ENCODE assay signal across 20 mouse cellular contexts in the genomic region with DNA sequence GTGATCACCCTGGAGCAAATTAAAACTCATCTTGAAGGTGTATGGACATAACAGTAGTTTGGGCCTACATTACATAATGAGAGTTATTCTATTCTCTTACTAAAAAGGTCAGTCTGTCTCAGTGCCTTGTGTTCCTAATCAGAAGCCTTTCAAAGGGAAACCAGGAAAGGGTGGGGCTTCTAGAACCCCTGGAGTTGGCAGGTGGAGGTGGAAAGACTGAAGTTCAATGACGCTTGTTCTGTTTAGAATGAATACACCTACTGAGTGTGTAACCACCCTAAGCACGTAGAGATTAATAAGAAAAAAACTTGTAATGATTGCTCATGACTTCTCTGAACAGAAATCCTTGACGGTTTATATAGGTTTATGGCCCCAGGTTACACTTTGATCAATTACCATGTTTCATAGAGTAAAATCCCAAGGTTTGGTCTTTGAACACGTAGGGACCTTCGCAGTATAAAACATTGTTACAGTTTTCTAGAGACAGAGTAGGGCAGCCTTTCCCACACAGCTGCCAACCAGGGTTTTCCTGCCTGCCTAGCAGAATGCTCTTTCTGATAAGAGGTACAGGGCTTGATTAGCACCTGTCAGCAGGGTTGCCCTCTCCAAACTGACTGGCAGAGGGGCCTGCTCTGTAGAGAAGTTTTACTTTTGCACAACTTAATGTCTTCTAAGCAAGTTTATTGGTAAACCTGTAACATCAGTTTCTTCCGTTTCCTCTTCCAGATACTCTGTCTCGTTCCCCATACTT. TPM values are rescaled to one million over a fixed set of nuclear protein-coding genes. Genes with fewer than 3 reads are reported as not detected.
DNase-seq lines count a peak whose midpoint lies in the region; ATAC-seq lines count a peak whose summit lies in the region.
"Had no signal": no experiment of that assay in that cellular context is flagged by ENCODE, and none has a peak within 500 bp of the region (broad histone marks: within the 10 kb centered on the region; RNA-seq: fewer than 3 reads in every experiment).

No protein-coding gene starts in this region.

- H3K4me1 ChIP-seq in intestine, embryonic 15.5 days (replicated peaks) = 0 out of 2 replicates have a peak, but pooled peaks cover 4% of the 10 kb centered on the region
- H3K4me1 ChIP-seq in liver, embryonic 16.5 days (ENCODE audit: control insufficient read depth, low read depth, low read length) = peaks cover 40% of the 10 kb centered on the region

- H3K4me2 ChIP-seq in intestine, embryonic 15.5 days (replicated peaks) = no peak overlapping the region
- peak overlapping the region; percentile 46 for H3K4me2 ChIP-seq in liver, embryonic 16.5 days (ENCODE audit: low read depth, low read length)
- H3K4me2 ChIP-seq: limb, embryonic 13.5 days had no signal

- ATAC-seq in intestine, embryonic 15.5 days = peak; percentile 92
- peak; percentile 95 for ATAC-seq in liver, embryonic 16.5 days (ENCODE audit: low read depth)
- ATAC-seq: forebrain, postnatal 0 days; hindbrain, embryonic 16.5 days; lung, postnatal 0 days had no signal

- no peak overlapping the region for H3K9ac ChIP-seq in intestine, embryonic 15.5 days
- peak overlapping the region; percentile 54 for H3K9ac ChIP-seq in liver, embryonic 16.5 days (ENCODE audit: low read depth, low read length)
- H3K9ac ChIP-seq: forebrain, postnatal 0 days; limb, embryonic 13.5 days had no signal

- 72% methylated on average over 7 of the region's 7 CpGs for whole genome bisulfite sequencing in intestine, embryonic 15.5 days
- 27% methylated on average over 7 of the region's 7 CpGs for WGBS in liver, embryonic 16.5 days (ENCODE audit: insufficient replicate concordance)

- H3K36me3 ChIP-seq in intestine, embryonic 15.5 days = no peaks in the 10 kb centered on the region
- no peaks in the 10 kb centered on the region for H3K36me3 ChIP-seq in liver, embryonic 16.5 days (ENCODE audit: control insufficient read depth, insufficient read depth)
- H3K36me3 ChIP-seq: limb, embryonic 13.5 days had no signal

- no peak overlapping the region for H3K4me3 ChIP-seq in intestine, embryonic 15.5 days (replicated peaks)
- peak overlapping the region; percentile 9; the same call in 1 of the 2 replicates for H3K4me3 ChIP-seq in liver, embryonic 16.5 days (ENCODE audit: low read depth, low read length)
- H3K4me3 ChIP-seq: left cerebral cortex, adult 2 months; limb, embryonic 13.5 days; myocyte had no signal

- peak overlapping the region; percentile 66 for H3K27ac ChIP-seq in intestine, embryonic 15.5 days
- H3K27ac ChIP-seq in liver, embryonic 16.5 days (ENCODE audit: low read length) = peak overlapping the region; percentile 93
- H3K27ac ChIP-seq: left cerebral cortex, adult 2 months; limb, embryonic 13.5 days had no signal

- H3K27me3 ChIP-seq in intestine, embryonic 15.5 days (replicated peaks) = no peaks in the 10 kb centered on the region
- H3K27me3 ChIP-seq in liver, embryonic 16.5 days (ENCODE audit: control insufficient read depth, insufficient read depth, low read depth, low read length) = no peaks in the 10 kb centered on the region
- H3K27me3 ChIP-seq: limb, embryonic 13.5 days had no signal

- DNase-seq in ES-CJ7 (ENCODE audit: low read depth, low spot score) (peak; percentile 77), ZHBTc4 (ENCODE audit: low read depth, low spot score) (peak; percentile 62)
- no peak for DNase-seq in layer of hippocampus, adult 18-20 months (ENCODE audit: low spot score in 2 of 2)
- DNase-seq in gastrocnemius, postnatal 4 days (ENCODE audit: low spot score in 2 of 2) = no peak
- no peak for DNase-seq in layer of hippocampus, adult 9-11 months
- no peak for DNase-seq in frontal cortex, postnatal 36 days (ENCODE audit: low spot score in 2 of 2)
- DNase-seq: cerebellum, adult 18-20 months; forebrain, postnatal 0 days; gastrocnemius, postnatal 10 days; heart, postnatal 14 days; kidney, adult 9 months; right cerebral cortex, postnatal 14 days; thymus, postnatal 14 days had no signal

- no peaks in the 10 kb centered on the region for H3K9me3 ChIP-seq in intestine, embryonic 15.5 days
- no peaks in the 10 kb centered on the region for H3K9me3 ChIP-seq in liver, embryonic 16.5 days (replicated peaks; ENCODE audit: control insufficient read depth, low read length)
- H3K9me3 ChIP-seq: limb, embryonic 13.5 days had no signal

RNA-seq across cellular contexts. Expression of gene Hist1h4d, which starts 14.4 kb away (rescaled TPM):
- polyA plus RNA-seq in intestine, embryonic 15.5 days (2015; fragmentation: Nextera tagmentation; extraction: Ambion mirVana) = 98.7 and 101 TPM in 2 replicates
- 126 and 155 TPM in 2 replicates for polyA plus RNA-seq in liver, embryonic 16.5 days (2015; fragmentation: Nextera tagmentation; extraction: Ambion mirVana)
- total RNA-seq in layer of hippocampus, adult 18-20 months (2021) = 100 to 1,000 TPM; 152 to 153 TPM
- 100 to 1,000 TPM; 302 to 338 TPM for total RNA-seq in gastrocnemius, postnatal 4 days (2021)

RNA-seq across cellular contexts. Expression of gene Hist1h3d, which starts 20.2 kb away (rescaled TPM):
- polyA plus RNA-seq in intestine, embryonic 15.5 days (2015; fragmentation: Nextera tagmentation; extraction: Ambion mirVana) = 5.2 and 6.2 TPM in 2 replicates
- 6.6 and 7.7 TPM in 2 replicates for polyA plus RNA-seq in liver, embryonic 16.5 days (2015; fragmentation: Nextera tagmentation; extraction: Ambion mirVana)
- total RNA-seq in layer of hippocampus, adult 18-20 months (2021) = 10 to 100 TPM; 11.8 to 13.6 TPM
- 10 to 100 TPM; 55.2 to 69.3 TPM for total RNA-seq in gastrocnemius, postnatal 4 days (2021)

RNA-seq across cellular contexts. Expression of gene Hist1h2ad, which starts 21.6 kb away (rescaled TPM):
- polyA plus RNA-seq in intestine, embryonic 15.5 days (2015; fragmentation: Nextera tagmentation; extraction: Ambion mirVana) = 1.8 and 3.0 TPM in 2 replicates
- polyA plus RNA-seq in liver, embryonic 16.5 days (2015; fragmentation: Nextera tagmentation; extraction: Ambion mirVana) = 2.2 and 3.8 TPM in 2 replicates
- total RNA-seq in layer of hippocampus, adult 18-20 months (2021) = 1 to 10 TPM; 3.8 to 7.1 TPM
- 10 to 100 TPM; 51.6 to 79.2 TPM for total RNA-seq in gastrocnemius, postnatal 4 days (2021)
- polyA plus RNA-seq: forebrain, postnatal 0 days had no signal

RNA-seq across cellular contexts. Expression of gene Hist1h2bf, which starts 21.8 kb away (rescaled TPM):
- 4.2 and 4.5 TPM in 2 replicates for polyA plus RNA-seq in intestine, embryonic 15.5 days (2015; fragmentation: Nextera tagmentation; extraction: Ambion mirVana)
- 3.7 and 5.9 TPM in 2 replicates for polyA plus RNA-seq in liver, embryonic 16.5 days (2015; fragmentation: Nextera tagmentation; extraction: Ambion mirVana)
- 10 to 100 TPM; 24.1 to 24.2 TPM for total RNA-seq in layer of hippocampus, adult 18-20 months (2021)
- total RNA-seq in gastrocnemius, postnatal 4 days (2021) = 100 to 1,000 TPM; 240 to 292 TPM
- polyA plus RNA-seq: forebrain, postnatal 0 days had no signal

RNA-seq across cellular contexts. Expression of gene Hist1h2bg, which starts 24.6 kb away (rescaled TPM):
- 7.1 and 11.5 TPM in 2 replicates for polyA plus RNA-seq in intestine, embryonic 15.5 days (2015; fragmentation: Nextera tagmentation; extraction: Ambion mirVana)
- 10.6 and 13.5 TPM in 2 replicates for polyA plus RNA-seq in liver, embryonic 16.5 days (2015; fragmentation: Nextera tagmentation; extraction: Ambion mirVana)
- total RNA-seq in layer of hippocampus, adult 18-20 months (2021) = 10 to 100 TPM; 58.3 to 66.2 TPM
- total RNA-seq in gastrocnemius, postnatal 4 days (2021) = 100 to 1,000 TPM; 491 to 581 TPM

Comparison
In these comparisons a context has a peak if more than half of its experiments do, and no peak if none do; other contexts are left out.
1. DNase-seq: peak in ES-CJ7 (single experiment) and ZHBTc4 (single experiment); none in layer of hippocampus, adult 18-20 months (0 of 2), gastrocnemius, postnatal 4 days (0 of 2), layer of hippocampus, adult 9-11 months (single experiment) and frontal cortex, postnatal 36 days (0 of 2).
2. RNA of gene Hist1h2ad, which starts 21.6 kb away (total RNA-seq): 51.6 to 79.2 TPM in gastrocnemius, postnatal 4 days; 3.8 to 7.1 TPM in layer of hippocampus, adult 18-20 months; every median in the first group is over 4 times any median in the second.